Mouse (Mus musculus): ENCODE measurements around the gene Dus3l.

GRCm38 (mm10) chr17:56792588-56792987, 28.0 kb downstream of the Dus3l start:
- TF ChIP-seq CTCF (IDR thresholded peaks at IDR 0.05; ENCODE audit: extremely low read depth, insufficient read depth, insufficient read length, insufficient replicate concordance): no peak
- TF ChIP-seq POLR2A (IDR thresholded peaks at IDR 0.05; ENCODE audit: low read depth, low read length): no peak
